Mouse (Mus musculus) testis, postnatal 10 days (tissue): ENCODE data around the gene Rpp14.

Experiments used
- DNase-seq: peaks from one replicate; pipeline ENCODE4 v3.0.0; 2021; ENCODE audit warnings: low spot score

The Rpp14 gene

DNA sequence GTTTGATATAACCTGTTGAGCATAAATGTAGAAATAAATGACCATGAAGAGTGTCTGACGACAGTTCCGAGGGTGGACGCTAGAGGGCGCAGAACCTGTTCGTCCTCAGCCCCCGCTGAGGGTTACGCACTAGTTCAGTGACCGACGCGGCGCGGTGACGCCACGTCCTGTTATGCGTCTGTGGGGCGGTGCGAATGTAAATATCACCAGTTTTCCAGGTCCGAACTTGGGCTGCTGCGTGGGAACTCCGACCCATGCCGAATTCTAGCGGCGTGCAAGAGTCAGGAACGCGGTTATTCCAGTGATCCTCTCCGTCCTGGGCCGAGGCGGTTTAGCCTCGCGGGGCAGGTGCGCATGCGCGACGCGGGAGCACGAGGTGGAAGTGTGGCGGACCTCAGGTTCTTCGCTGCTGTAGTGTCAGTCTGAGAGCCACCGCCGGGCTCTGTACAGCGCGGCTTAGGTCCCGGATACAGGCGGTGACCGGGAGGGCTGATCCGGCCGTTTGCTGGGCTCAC is at the start of gene Rpp14:
Rpp14 (plus strand) TSS at position 203 of the 515 bp plus-strand sequence.
- DNase-seq, result peak; percentile 98

DNA sequence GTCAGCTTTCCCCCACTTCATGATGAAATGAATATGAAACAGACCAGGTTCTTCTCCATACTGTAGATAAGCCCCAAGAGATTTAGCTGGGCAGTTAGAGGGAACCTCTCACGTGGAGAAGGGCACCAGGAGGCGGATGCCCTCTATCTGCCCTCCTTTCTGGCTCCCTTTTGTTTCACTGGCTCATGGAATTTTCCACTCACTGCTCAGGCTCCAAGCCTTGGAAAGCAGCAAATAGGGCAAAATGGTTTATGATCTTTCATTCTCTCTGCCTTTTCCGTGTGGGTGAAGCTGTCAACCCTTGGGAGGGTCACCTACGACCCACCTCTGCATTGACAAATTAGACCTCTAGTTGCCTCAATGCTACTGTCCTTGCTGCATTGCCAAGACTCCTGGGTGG is 49.6 kb upstream of the Rpp14 start:
- peak; percentile 22 for DNase-seq

DNA sequence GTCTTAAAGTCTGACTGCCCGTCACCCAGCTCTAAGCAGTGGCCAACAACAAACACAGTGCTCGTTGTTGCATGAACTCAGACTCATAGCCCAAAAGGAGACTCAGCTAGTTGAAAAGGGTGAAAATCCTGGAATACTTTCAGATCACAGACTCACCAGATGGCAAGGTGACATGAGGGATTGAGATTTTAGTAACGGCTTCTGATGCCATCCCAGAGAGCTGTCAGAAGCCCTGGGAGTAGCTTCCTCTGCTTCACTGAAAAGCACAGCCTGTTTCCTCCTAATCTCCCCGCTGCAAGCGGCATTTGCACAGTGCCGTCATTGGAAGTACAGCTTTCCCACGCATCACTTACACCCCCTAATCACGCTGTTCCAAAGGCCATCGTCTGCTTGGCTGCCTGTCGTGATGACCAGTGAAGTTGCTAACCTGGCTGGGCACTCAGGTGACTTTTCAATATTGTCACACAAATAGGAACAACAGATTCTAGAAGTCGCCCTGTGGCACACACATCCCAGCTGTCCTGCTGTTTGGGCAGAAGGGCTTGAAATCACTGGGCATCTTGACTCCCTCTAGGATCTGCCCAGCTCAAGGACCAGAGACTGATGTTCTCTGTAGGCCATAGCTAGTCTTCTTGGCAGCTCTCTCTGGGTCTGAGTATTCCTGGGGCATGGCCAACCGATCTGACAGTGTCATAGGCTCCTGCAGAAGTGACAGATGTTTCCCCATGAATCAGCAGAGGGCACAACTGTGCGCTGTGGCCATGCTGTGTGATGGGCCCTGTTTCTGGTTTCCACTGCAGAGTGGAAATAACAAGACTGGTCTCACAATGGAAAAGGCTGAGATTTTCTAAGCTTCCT is 47.9 kb upstream of the Rpp14 start:
- peak; percentile 40 for DNase-seq

DNA sequence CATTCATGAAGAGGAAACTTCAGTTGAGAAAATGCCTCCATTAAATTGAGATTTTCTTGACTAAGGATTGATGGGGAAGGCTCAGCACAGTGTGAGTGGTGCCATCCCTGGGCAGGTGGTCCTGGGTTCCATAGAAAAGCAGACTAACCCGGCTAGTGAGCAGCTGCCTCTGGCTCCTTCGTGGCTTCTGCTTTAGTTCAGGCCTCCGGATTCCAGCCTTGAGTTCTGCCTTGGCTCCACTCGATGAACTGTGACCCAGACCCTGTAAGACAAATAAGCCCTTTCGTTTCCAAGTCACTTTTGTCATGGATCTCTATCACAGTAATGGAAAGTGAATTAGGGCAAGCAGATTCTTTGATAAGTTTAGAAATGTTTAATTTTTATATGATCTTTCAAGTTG is 45.6 kb upstream of the Rpp14 start:
- peak; percentile 15 for DNase-seq

DNA sequence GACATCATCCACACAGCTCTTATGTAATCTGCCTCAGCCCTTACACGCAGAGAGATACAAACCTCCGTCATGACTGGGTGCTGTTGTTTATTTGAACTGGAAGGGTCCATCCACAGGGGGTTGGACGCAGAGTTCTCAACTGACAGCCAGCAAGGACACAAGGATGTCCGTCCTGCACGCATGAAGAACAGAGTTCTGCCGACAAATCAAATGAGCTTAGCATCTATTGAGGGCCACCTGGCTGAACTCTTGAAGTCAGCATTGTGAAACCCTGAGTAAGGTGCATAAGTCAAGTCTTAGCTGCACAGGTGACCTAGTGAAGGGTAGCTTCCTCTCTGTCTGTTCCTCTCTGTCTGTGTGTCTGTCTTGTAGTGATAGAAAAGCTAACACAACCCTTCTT is 44.2 kb upstream of the Rpp14 start:
- peak; percentile 24 for DNase-seq

DNA sequence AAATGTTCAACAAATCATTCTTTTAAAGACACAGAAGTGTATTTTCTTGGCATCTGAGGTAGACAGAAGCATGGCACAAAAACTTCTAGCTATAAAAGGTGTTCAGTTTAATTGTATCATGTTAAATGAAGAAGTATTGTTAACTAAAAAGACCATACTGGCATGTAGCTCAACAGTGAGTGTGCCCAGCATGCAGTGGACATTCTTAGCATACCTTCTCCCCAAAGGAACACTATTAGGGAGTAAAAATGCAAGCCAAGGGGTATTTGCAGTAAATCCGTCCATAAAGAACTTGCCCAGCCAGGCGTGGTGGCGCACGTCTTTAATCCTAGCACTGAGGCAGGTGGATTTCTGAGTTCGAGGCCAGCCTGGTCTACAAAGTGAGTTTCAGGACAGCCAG is 43.8 kb upstream of the Rpp14 start:
- DNase-seq, result peak; percentile 25

DNA sequence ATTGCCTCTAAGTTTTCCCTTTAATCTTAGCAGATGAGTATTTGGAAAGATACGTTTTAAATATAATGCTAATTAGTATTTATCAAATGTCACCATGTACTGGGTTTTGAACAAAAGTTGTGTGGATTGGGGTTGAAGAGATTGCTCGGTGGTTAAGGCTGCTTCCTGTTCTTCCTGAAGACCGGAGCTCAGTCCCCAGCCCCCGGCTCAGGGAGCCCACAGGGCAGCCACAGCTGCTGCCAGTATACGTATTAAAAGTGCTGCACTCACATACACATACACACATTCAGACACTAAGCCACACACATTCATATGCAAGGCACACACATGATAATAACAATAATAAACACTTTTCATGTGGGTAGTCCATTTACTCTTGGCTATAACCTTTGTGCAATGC is 42.0 kb upstream of the Rpp14 start:
- DNase-seq, result peak; percentile 23

DNA sequence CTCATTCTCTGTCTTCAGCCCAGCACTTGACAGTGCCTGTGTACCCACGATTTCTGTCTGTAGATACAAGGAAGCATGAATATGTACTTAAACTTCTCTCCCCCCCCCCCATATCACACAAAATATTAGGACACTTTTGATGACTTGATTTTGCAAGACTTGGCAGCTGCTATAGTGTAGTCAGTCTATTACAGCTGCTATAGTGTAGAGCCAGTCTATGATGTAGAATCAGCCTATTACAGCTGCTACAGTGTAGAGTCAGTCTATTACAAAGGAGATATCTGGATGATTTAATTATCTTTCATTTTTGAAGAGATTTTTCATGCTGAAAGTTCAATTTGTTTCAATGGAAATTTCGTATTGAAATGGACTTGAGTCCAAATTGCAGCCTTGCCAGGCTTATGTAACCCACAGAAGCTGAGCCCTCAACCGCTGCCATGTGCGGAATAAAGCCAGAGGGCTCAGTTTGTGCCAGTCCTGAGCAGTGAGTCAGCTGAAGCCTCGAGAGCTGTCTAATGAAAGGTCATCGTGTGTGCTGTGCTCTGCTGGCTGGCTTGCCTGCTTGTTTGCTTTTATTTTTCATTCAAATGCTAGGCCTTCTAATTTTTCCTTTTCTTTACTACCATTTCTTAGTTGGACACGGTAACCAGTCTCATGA is 41.2 kb upstream of the Rpp14 start:
- DNase-seq, result peak; percentile 31

DNA sequence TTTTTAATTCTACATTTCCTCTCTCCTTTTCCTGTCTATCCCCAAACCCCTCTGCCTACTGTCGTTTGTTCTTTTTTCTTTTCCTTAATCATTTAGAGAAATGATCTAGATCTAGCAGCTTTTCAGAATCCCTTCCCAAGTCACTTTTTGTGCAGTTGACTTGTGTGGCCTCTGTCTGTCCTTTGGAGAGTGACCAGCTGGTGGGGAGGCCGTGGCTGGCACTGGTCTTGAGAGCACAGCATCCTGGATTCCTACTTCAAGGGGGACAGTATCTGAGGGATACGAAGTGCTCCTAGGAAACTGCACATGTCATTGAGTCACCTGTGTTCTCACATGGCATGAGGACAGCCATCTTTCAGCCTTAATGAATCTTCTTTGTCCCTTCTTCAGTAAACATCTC is 40.0 kb upstream of the Rpp14 start:
- DNase-seq, result peak; percentile 19

DNA sequence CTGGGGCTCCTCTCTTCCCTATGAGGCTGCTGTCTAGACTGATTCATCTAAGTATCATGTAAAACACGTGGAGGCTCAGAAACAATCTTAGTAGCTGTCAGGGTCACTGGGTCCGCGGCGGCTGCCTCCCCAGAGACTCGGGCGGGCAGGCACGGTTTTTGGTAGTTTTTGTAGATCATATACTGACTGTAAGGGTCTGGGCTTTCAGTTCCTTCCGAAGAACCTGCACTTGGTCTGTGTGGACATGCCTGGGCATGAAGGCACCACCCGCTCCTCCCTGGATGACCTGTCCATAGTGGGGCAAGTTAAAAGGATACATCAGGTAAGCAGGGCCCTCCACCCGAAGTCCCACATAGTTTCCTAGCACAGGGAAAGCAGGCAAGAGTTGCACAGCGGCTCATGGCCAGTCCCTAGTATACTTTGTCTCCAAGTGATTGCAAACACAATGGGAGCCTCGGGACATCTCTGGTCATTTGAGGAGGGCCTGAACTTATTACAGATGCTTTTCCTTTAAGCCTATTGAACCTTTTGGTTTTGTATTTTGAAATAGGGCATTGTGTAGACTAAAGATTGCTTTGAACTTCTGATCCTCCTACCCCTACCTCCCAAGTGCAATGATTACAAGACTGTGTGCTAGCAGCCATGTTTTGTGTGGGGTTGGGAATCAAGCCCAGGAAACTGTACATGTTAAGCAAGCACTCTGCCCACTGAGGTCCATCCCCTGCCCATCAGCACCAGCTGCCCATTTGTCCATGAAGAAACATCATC is 39.1 kb upstream of the Rpp14 start:
- peak; percentile 33 for DNase-seq

DNA sequence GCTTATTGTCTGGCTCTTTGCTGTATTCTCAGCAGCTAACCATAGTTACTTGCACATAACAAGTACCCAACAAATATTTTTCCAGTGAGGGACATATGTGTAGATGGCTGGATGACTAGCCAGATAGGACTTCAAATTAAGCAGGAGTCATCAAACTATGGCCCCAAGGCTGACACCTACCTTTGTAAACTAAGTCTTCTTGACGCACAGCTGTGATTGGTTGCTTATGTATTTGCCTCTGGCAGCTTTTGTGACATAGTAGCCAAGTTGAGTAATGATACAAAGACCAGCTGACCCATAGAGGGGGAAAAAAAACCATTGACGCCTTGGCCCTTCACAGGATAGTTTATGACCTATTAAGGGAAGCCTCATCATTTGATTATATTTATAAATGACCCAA is 38.0 kb upstream of the Rpp14 start:
- DNase-seq, result peak; percentile 11

DNA sequence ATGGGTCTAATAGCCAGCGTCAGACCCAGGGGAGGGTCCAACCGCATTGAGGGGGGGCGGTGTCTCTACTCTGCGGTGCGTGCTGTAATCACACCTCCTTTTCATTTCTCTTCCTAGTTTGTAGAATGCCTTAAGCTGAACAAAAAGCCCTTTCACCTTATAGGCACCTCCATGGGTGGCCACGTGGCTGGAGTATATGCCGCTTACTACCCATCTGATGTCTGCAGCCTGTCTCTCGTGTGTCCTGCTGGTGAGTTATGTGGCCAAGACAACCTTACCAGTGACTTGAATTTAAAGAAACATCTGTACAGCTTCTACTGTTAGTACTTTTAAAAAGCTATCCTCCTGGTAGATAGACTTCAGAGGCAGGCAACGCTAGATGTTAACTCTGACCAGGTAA is 37.6 kb upstream of the Rpp14 start:
- DNase-seq, result peak; percentile 20

DNA sequence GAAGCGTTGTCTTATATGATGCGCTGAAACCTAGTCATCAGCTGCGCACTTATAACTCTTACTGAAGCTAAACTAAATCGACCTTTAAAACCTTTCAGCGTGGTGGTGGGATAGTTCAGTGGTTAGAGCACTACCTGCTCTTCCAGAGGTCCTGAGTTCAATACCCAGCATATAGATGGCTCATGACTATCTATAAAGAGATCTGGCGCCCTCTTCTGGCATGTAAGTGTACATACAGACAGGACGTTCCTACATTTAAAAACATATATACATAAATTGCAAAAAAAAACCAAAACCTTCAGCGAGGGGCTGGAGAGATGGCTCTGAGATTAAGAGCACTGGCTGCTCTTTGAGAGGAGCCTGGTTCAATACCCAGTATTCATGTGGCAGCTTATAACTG is 35.8 kb upstream of the Rpp14 start:
- peak; percentile 54 for DNase-seq

DNA sequence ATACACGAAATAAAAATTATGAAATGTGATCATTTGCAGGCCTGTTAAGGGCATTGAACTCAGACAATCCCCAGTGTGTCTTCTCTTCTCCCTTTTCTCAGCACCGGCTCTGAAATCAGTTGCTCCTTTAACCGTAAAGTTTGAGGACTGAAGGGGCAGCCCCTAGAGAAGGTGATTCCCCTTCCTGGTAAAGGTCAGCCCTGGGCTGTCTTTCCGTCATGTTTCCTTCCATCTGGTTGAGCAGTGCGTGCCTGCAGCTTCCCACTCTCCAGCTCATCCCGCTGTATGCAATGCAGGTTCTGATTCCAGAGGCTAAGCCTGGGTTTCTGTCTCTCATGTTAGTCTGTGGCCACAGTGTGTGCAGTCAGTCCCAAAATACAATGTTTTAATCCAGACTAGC is 35.4 kb upstream of the Rpp14 start:
- peak; percentile 27 for DNase-seq

DNA sequence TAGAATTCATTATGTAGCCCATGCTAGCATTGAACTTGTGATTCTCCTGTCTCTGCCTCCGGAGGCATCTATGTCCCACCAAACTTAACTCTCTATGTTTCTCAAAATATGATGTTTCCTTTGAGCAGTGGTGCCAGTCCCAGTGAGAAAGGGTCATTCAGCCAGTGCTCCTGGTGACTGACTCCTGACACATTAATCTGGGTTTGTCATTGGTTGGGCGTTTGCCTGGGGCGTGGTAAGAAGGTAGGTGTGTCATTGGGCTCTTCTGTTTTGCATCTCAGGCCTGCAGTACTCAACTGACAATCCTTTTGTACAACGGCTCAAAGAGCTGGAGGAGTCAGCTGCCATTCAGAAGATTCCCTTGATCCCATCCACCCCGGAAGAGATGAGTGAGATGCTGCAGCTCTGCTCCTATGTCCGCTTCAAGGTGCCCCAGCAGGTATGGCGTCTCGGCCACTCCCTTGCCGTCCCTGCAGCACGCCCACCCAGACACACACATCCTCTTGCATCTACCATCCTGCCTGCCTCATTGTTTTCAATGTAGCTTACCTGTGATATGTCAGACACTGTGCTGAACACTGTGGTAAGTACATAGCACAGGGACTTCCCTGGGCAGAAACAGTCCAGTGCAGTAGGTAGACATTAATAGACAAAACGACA is 34.9 kb upstream of the Rpp14 start:
- DNase-seq, result peak; percentile 16

DNA sequence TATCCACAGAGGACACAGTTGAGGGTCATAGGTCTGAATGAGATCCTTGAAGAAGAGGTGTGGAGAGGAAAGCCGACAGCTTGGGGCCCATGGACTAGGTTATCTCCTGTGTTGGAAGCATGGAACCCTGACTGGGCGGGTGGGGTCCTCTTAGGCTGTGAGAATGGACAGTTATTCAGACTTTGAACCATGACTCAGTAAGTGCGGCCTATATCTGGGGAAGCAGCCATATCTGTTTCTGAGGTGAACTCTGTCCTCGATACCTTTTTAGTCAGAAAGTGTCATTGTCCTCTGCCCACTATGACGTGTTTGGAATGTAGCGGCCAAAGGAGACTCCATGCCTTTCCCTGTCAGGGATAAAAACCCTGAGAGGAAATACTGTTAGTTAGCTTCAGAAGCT is 33.3 kb upstream of the Rpp14 start:
- peak; percentile 27 for DNase-seq

DNA sequence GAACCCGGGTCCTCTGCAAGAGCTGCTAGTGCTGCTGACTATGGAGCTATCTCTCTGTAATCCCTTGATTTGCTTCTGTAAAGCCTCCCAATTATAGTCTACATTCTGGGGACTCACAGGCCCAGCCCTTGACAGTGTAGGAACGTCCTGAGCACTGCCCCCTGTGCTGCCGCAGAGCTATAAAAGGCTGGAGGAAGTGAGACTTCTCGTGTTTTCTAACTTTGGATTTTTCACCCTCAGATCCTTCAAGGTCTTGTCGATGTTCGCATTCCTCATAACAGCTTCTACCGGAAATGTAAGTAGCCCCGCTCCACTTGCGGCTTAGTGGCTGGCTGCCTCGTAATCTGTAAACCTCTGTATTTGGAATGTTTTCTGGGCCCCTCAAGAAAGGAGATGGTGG is 30.8 kb upstream of the Rpp14 start:
- DNase-seq, result peak; percentile 18

DNA sequence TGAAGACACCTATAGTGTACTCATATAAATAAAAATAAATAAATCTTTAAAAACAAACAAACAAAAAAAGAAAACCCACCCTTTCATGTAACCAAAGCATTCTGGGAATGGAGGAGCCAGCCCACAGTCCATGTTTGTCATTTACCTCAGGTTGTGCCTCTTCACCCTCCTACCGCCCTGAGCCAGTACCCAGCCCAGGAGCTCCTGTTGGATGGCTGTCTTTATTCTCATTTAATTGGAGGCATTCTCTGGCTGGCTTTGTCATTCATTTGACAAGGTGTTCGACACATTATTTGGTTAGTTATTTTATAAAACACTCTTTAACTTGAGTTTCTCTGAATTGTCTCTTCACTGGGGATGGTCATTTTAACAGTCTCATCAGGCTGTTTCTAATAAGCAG is 28.3 kb upstream of the Rpp14 start:
- peak; percentile 15 for DNase-seq

DNA sequence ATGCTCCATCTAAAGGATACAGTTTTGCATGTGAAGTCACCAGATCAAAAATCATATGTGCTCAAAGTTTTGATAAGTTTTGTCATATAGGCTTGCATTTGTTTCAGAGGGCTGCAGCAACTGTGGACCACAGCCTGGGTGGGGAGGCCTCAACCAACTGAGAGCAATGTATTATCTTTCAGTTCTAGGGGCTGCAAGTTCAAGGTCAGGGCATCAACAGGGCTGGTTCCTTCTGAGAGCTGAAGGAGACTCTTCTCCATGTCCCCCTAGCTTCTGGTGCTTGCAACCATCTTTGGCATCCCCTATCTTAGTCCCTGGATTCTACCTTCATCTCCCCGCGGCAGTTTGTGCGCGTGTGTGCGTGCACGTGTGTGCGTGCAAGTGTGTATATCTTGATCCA is 27.5 kb upstream of the Rpp14 start:
- peak; percentile 19 for DNase-seq

DNA sequence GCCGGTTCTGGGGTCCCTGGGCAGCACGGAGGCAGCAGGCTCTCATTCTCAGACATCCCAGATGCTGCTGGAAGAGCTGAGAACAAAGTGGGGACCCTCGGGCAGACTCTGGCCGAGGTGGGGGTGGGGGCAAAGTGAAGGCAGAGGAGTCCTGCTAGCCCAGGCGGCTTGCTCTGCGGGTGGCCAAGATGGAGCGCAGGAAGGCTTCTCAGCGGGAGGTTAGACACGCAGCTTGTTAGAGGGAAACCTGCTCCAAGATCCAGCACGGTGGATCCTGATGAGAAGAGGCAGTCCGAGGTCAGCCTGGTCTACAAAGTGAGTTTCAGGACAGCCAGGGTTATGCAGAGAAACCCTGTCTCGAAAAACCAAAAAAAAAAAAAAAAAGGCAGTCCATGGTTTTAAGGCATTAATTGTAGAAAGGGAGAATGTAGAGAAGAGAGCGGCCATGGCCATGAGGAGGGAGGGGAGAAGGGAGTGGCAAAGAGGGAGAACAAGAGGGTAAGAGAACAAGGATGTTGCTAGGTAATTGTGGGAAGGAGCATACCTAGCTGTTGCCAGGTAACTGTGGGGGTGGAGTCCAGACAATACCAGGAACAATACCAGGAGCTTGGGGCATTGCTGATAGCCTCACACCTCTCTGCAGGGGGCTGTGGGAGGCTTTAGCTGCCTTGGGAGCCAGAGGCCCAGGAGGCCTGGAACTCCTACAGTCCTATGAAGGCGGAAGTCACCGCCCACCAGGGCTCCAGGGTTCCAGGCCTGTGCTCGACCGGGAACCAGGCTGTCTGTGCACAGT is 25.7 kb upstream of the Rpp14 start:
- DNase-seq, result peak; percentile 40

DNA sequence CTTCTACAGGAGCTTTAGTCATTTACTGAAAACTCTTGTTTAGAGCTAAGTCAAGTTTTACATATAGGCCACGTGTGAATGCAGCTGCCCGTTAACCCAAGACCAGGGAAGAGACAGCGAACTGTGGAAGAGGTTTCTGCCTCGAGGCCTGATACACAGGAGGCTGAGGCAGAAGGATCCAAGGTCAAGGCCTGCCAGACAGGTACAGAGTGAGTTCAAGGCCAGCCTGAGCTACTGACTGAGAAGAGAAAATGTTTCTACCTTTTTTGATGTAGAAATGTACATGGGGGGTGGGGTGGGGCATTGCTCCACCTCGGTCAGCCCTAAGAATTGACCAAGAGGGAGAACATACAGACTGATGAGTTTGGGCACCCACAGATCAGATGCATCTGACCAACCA is 24.1 kb upstream of the Rpp14 start:
- DNase-seq, result peak; percentile 19
